Mouse (Mus musculus) limb, embryonic 11.5 days (tissue): ENCODE data around the gene Epha8. TPM values are rescaled to one million over a fixed set of nuclear protein-coding genes. Genes with fewer than 3 reads are reported as not detected.

ENCODE experiments used
- ATAC-seq: fragments of 200-750 bp; cut with Nextera tagmentation; 2 replicates; pipeline ENCODE4 v1.8.0; 2017; ENCODE audit warnings: low read depth; ENCODE audit not compliant: insufficient number of reproducible peaks, low FRiP score, low TSS enrichment
- DNase-seq: peaks from one replicate; pipeline ENCODE4 v3.0.0-alpha.2; 2015; ENCODE audit warnings: low spot score
- H3K27ac ChIP-seq: fragments of 300-500 bp; sonication (generic); replicated peaks from 2 replicates; pipeline ENCODE4 v1.5.1; 2014; ENCODE audit warnings: low read depth, mild to moderate bottlenecking, low read length
- H3K27me3 ChIP-seq: fragments of 300-500 bp; sonication (generic); 2 replicates; pipeline ENCODE4 v1.6.1; 2014; ENCODE audit warnings: mild to moderate bottlenecking, low read length, mixed read lengths; ENCODE audit not compliant: control insufficient read depth, insufficient read depth
- H3K36me3 ChIP-seq: fragments of 300-500 bp; sonication (generic); 2 replicates; pipeline ENCODE4 v1.6.1; 2014; ENCODE audit warnings: mild to moderate bottlenecking, low read length, moderate library complexity, mixed read lengths; ENCODE audit not compliant: control insufficient read depth, insufficient read depth
- H3K4me1 ChIP-seq: fragments of 300-500 bp; sonication (generic); 2 replicates; pipeline ENCODE4 v1.6.1; 2014; ENCODE audit warnings: low read length, mixed read lengths; ENCODE audit not compliant: control insufficient read depth, insufficient read depth
- H3K4me2 ChIP-seq: fragments of 300-500 bp; sonication (generic); 2 replicates; pipeline ENCODE4 v1.6.1; 2014; ENCODE audit warnings: low read depth, mild to moderate bottlenecking, moderate library complexity; ENCODE audit not compliant: severe bottlenecking
- H3K4me3 ChIP-seq: fragments of 300-500 bp; sonication (generic); 2 replicates; pipeline ENCODE4 v1.5.1; 2014; ENCODE audit warnings: low read depth, low read length
- H3K9ac ChIP-seq: fragments of 300-500 bp; sonication (generic); 2 replicates; pipeline ENCODE4 v1.6.1; 2014; ENCODE audit warnings: mild to moderate bottlenecking, low read length
- H3K9me3 ChIP-seq: fragments of 300-500 bp; sonication (generic); 2 replicates; pipeline ENCODE4 v1.6.1; 2016; ENCODE audit warnings: low read length; ENCODE audit not compliant: control insufficient read depth
- WGBS: fragments of 180-500 bp; shearing (Covaris S2); extraction: QIAGEN DNeasy Blood & Tissue Kit; methylation state at CpG from one replicate; pipeline ENCODE4 v1.1.7; 2014; 5-methylcytosine and 5-hydroxymethylcytosine counted together
- polyA plus RNA-seq: library from polyadenylated mRNA; unstranded; fragments of >200 nt; fragmentation: Nextera tagmentation; extraction: Ambion mirVana; gene quantifications from 2 replicates; pipeline ENCODE4 v1.2.1, GENCODE M21; 2014

Gene Epha8
- polyA plus RNA-seq, 1 experiment from 2014 or later: 0.09 TPM

GRCm38 (mm10) chr4:136911211-136911646 is 45.4 kb downstream of the Epha8 start:
- no peak overlapping the region for H3K4me2 ChIP-seq
- no peak for DNase-seq
- no peak overlapping the region for H3K27ac ChIP-seq
- no peak overlapping the region for H3K4me3 ChIP-seq
- H3K27me3 ChIP-seq: peaks cover 24% of the 10 kb centered on the region
- no peak for ATAC-seq
- 4% methylated on average over 17 of the region's 17 CpGs for WGBS
- no peaks in the 10 kb centered on the region for H3K9me3 ChIP-seq
- H3K9ac ChIP-seq: no peak overlapping the region
- no peaks in the 10 kb centered on the region for H3K4me1 ChIP-seq
- H3K36me3 ChIP-seq: no peaks in the 10 kb centered on the region

- Histone ChIP-seq H3K4me2 (no peak overlapping the region), H3K4me1 (no peaks in the 10 kb centered on the region), H3K27ac (no peak overlapping the region), H3K9ac (no peak overlapping the region), H3K27me3 (peaks cover 50% of the 10 kb centered on the region), H3K36me3 (no peaks in the 10 kb centered on the region), H3K4me3 (no peak overlapping the region), H3K9me3 (no peaks in the 10 kb centered on the region)
- no peak for DNase-seq
- ATAC-seq: no peak
Measured at GRCm38 (mm10) chr4:136907809-136908208, 48.8 kb downstream of the Epha8 start.

- ATAC-seq: no peak
- peaks cover 45% of the 10 kb centered on the region for H3K27me3 ChIP-seq
- WGBS: 13% methylated on average over 7 of the region's 7 CpGs
- H3K4me3 ChIP-seq: no peak overlapping the region
- H3K4me2 ChIP-seq: no peak overlapping the region
- H3K36me3 ChIP-seq: no peaks in the 10 kb centered on the region
- H3K27ac ChIP-seq: no peak overlapping the region
- H3K4me1 ChIP-seq: no peaks in the 10 kb centered on the region
- H3K9ac ChIP-seq: no peak overlapping the region
- no peaks in the 10 kb centered on the region for H3K9me3 ChIP-seq
- peak; percentile 86 for DNase-seq
Measured at GRCm38 (mm10) chr4:136907033-136907432, 49.6 kb downstream of the Epha8 start.

- no peaks in the 10 kb centered on the region for H3K36me3 ChIP-seq
- no peak overlapping the region for H3K27ac ChIP-seq
- DNase-seq: no peak
- WGBS: 2% methylated on average over 23 of the region's 23 CpGs
- no peaks in the 10 kb centered on the region for H3K9me3 ChIP-seq
- H3K4me3 ChIP-seq: no peak overlapping the region
- no peak overlapping the region for H3K9ac ChIP-seq
- H3K4me2 ChIP-seq: no peak overlapping the region
- H3K4me1 ChIP-seq: no peaks in the 10 kb centered on the region
- peaks cover 30% of the 10 kb centered on the region for H3K27me3 ChIP-seq
- no peak for ATAC-seq
Measured at GRCm38 (mm10) chr4:136904767-136905539, 51.7 kb downstream of the Epha8 start.

GRCm38 (mm10) chr4:136899154-136899553 is 57.5 kb downstream of the Epha8 start:
- DNase-seq: no peak
- peaks cover 23% of the 10 kb centered on the region for H3K27me3 ChIP-seq
- 60% methylated on average over 7 of the region's 7 CpGs for WGBS

GRCm38 (mm10) chr4:136898637-136899036 is 58.0 kb downstream of the Epha8 start, which contains the start of gene C1qa:
Gene C1qa, minus strand, starts transcription at chr4:136898803.
- ATAC-seq (no peak), DNase-seq (no peak)
- Histone ChIP-seq H3K4me2 (no peak within 1 kb of the TSS), H3K27me3 (peaks cover 20% of the 10 kb centered on the region), H3K27ac (no peak within 1 kb of the TSS), H3K36me3 (no peaks in the 10 kb centered on the region), H3K9me3 (no peaks in the 10 kb centered on the region), H3K9ac (no peak within 1 kb of the TSS), H3K4me3 (no peak within 1 kb of the TSS), H3K4me1 (0 out of 2 replicates have a peak, but pooled peaks cover 3% of the 10 kb centered on the region)
- 78% methylated on average over 9 of the region's 9 CpGs for WGBS

More at GRCm38 (mm10) chr4:136899154-136899553, 57.5 kb downstream of the Epha8 start:
- Histone ChIP-seq H3K9me3 (no peaks in the 10 kb centered on the region), H3K27ac (no peak overlapping the region), H3K4me2 (no peak overlapping the region), H3K36me3 (no peaks in the 10 kb centered on the region), H3K4me1 (0 out of 2 replicates have a peak, but pooled peaks cover 3% of the 10 kb centered on the region), H3K4me3 (no peak overlapping the region), H3K9ac (no peak overlapping the region)
- no peak for ATAC-seq

GRCm38 (mm10) chr4:136898084-136898598 is 58.5 kb downstream of the Epha8 start:
- no peak for ATAC-seq
- Histone ChIP-seq H3K27ac (no peak overlapping the region), H3K36me3 (no peaks in the 10 kb centered on the region), H3K9me3 (no peaks in the 10 kb centered on the region), H3K9ac (no peak overlapping the region), H3K4me2 (no peak overlapping the region), H3K4me1 (0 out of 2 replicates have a peak, but pooled peaks cover 3% of the 10 kb centered on the region), H3K4me3 (no peak overlapping the region), H3K27me3 (peaks cover 17% of the 10 kb centered on the region)
- DNase-seq: no peak
- 77% methylated on average over 9 of the region's 9 CpGs for whole genome bisulfite sequencing

- Histone ChIP-seq H3K36me3 (no peaks in the 10 kb centered on the region), H3K4me1 (0 out of 2 replicates have a peak, but pooled peaks cover 3% of the 10 kb centered on the region), H3K27ac (no peak overlapping the region), H3K9ac (no peak overlapping the region), H3K4me2 (no peak overlapping the region), H3K27me3 (peaks cover 20% of the 10 kb centered on the region), H3K9me3 (no peaks in the 10 kb centered on the region), H3K4me3 (no peak overlapping the region)
- DNase-seq (no peak), ATAC-seq (no peak)
- 29% methylated on average over 10 of the region's 10 CpGs for whole genome bisulfite sequencing
Measured at GRCm38 (mm10) chr4:136896461-136896860, 60.2 kb downstream of the Epha8 start.
